Mouse (Mus musculus): ENCODE measurements around the gene Hist1h3h.
"Not testable (repeated sequence)": the region's sequence is repeated elsewhere in the genome, so short reads cannot be mapped to it uniquely, and the experiment has no call there.

Hist1h3h gene

GRCm38 (mm10) chr13:21727948-21728572 is 10.6 kb downstream of the Hist1h3h start:
- no peak for DNase-seq (ENCODE audit: low read depth in 2 of 2, low spot score in 2 of 2)

- no peak for DNase-seq (ENCODE audit: low read depth in 2 of 2, low spot score in 2 of 2)
Observed at GRCm38 (mm10) chr13:21729544-21729943, 12.1 kb downstream of the Hist1h3h start.

GRCm38 (mm10) chr13:21733466-21733865 is 16.0 kb downstream of the Hist1h3h start:
- DNase-seq (ENCODE audit: low read depth in 2 of 2, low spot score in 2 of 2) = no peak

- peak; percentile 70 to 79 for DNase-seq (ENCODE audit: low read depth in 2 of 2, low spot score in 2 of 2)
Observed at GRCm38 (mm10) chr13:21734010-21734905, 16.8 kb downstream of the Hist1h3h start.

- DNase-seq (ENCODE audit: low read depth in 2 of 2, low spot score in 2 of 2) = peak in 1 of 2 experiments; percentile 60
Observed at GRCm38 (mm10) chr13:21734906-21735767, 17.7 kb downstream of the Hist1h3h start, which contains the start of gene Hist1h4j. Gene Hist1h4j (plus strand): TSS chr13:21735064.

- DNase-seq (ENCODE audit: low read depth in 2 of 2, low spot score in 2 of 2) = no peak
Observed at GRCm38 (mm10) chr13:21745006-21745405, 27.5 kb downstream of the Hist1h3h start.

- DNase-seq (ENCODE audit: low read depth in 2 of 2, low spot score in 2 of 2) = no peak
Observed at GRCm38 (mm10) chr13:21749387-21750158, 32.1 kb downstream of the Hist1h3h start.

GRCm38 (mm10) chr13:21750159-21751017 is 32.9 kb downstream of the Hist1h3h start, which contains the start of gene Hist1h4k:
Gene Hist1h4k (minus strand): TSS chr13:21750505.
- DNase-seq (ENCODE audit: low read depth in 2 of 2, low spot score in 2 of 2) = peak; percentile 80 to 83

GRCm38 (mm10) chr13:21751417-21751816 is 34.0 kb downstream of the Hist1h3h start:
- DNase-seq (ENCODE audit: low read depth in 2 of 2, low spot score in 2 of 2) = no peak

GRCm38 (mm10) chr13:21751827-21752226 is 34.4 kb downstream of the Hist1h3h start:
- no peak for DNase-seq (ENCODE audit: low read depth in 2 of 2, low spot score in 2 of 2)

- DNase-seq (ENCODE audit: low read depth in 2 of 2, low spot score in 2 of 2) = no peak
Observed at GRCm38 (mm10) chr13:21752356-21752755, 34.9 kb downstream of the Hist1h3h start.

- no peak for DNase-seq (ENCODE audit: low read depth in 2 of 2, low spot score in 2 of 2)
Observed at GRCm38 (mm10) chr13:21753051-21753523, 35.6 kb downstream of the Hist1h3h start.

GRCm38 (mm10) chr13:21753524-21754285 is 36.2 kb downstream of the Hist1h3h start, which contains the start of the genes Hist1h2ak and Hist1h2bn:
Gene Hist1h2ak (minus strand): TSS chr13:21753827.
Gene Hist1h2bn (plus strand): TSS chr13:21754123.
- DNase-seq (ENCODE audit: low read depth in 2 of 2, low spot score in 2 of 2) = peak; percentile 46 to 62

- DNase-seq (ENCODE audit: low read depth in 2 of 2, low spot score in 2 of 2) = not testable (repeated sequence)
Observed at GRCm38 (mm10) chr13:21754294-21755001, 37.0 kb downstream of the Hist1h3h start.

- no peak for DNase-seq (ENCODE audit: low read depth in 2 of 2, low spot score in 2 of 2)
Observed at GRCm38 (mm10) chr13:21755707-21756106, 38.2 kb downstream of the Hist1h3h start.

All from CD8-positive naive resting alpha-beta T cell, adult 2 months (primary cell).